ENCODE assay signal across 21 mouse cellular contexts in genomic region chr9:51686536-51686935, GRCm38 (mm10).
DNase-seq lines count a peak whose midpoint lies in the region; ATAC-seq and TF ChIP-seq lines count a peak whose summit lies in the region.
"Had no signal": no experiment of that assay in that cellular context is flagged by ENCODE, and none has a peak within 500 bp of the region (broad histone marks: within the 10 kb centered on the region; RNA-seq: fewer than 3 reads in every experiment).

No protein-coding gene starts in this region.

- no peaks in the 10 kb centered on the region for H3K27me3 ChIP-seq in heart, embryonic 10.5 days (ENCODE audit: insufficient read depth, poor library complexity, severe bottlenecking)
- no peaks in the 10 kb centered on the region for H3K27me3 ChIP-seq in midbrain, postnatal 0 days (ENCODE audit: insufficient read depth, low read length)
- no peaks in the 10 kb centered on the region for H3K27me3 ChIP-seq in midbrain, embryonic 11.5 days (ENCODE audit: control insufficient read depth, insufficient read depth, low read length)
- H3K27me3 ChIP-seq: embryonic facial prominence, embryonic 15.5 days; heart, embryonic 13.5 days had no signal

- DNase-seq in adrenal gland, postnatal 10 days, result peak; percentile 33
- DNase-seq in adrenal gland, postnatal 14 days, result no peak
- peak; percentile 30 for DNase-seq in heart, adult 11 months
- DNase-seq in heart, embryonic 10.5 days (ENCODE audit: low spot score), result no peak
- peak; percentile 64 for DNase-seq in midbrain, postnatal 0 days (ENCODE audit: low spot score)
- DNase-seq in midbrain, embryonic 11.5 days (ENCODE audit: low spot score, missing footprints), result no peak
- DNase-seq in gastrocnemius, postnatal 25 days, result no peak
- DNase-seq: B cell, adult 2 months; cerebellum, adult 8-10 months; cerebellum, postnatal 36 days; gastrocnemius, postnatal 10 days; heart, postnatal 36 days; kidney, adult 11 months had no signal

- H3K36me3 ChIP-seq in heart, embryonic 10.5 days, result no peaks in the 10 kb centered on the region
- H3K36me3 ChIP-seq in midbrain, postnatal 0 days (ENCODE audit: insufficient read depth, low read length), result no peaks in the 10 kb centered on the region
- no peaks in the 10 kb centered on the region for H3K36me3 ChIP-seq in midbrain, embryonic 11.5 days (ENCODE audit: control insufficient read depth, insufficient read depth, low read length)
- H3K36me3 ChIP-seq: embryonic facial prominence, embryonic 15.5 days; G1E; heart, embryonic 13.5 days had no signal

- TF ChIP-seq CTCF in midbrain, postnatal 0 days (IDR thresholded peaks at IDR 0.05), result no peak

- no peak for ATAC-seq in midbrain, postnatal 0 days (ENCODE audit: low FRiP score)
- ATAC-seq in midbrain, embryonic 11.5 days (ENCODE audit: low FRiP score), result no peak
- ATAC-seq: CD4-positive, CD25-positive, alpha-beta regulatory T cell, adult 4 months; forebrain, embryonic 16.5 days; hindbrain, embryonic 16.5 days had no signal

- H3K4me3 ChIP-seq in heart, embryonic 10.5 days, result no peak overlapping the region
- H3K4me3 ChIP-seq in midbrain, postnatal 0 days (ENCODE audit: low read depth, low read length), result no peak overlapping the region
- H3K4me3 ChIP-seq in midbrain, embryonic 11.5 days (ENCODE audit: low read depth, low read length), result no peak overlapping the region
- no peak overlapping the region for H3K4me3 ChIP-seq in brown adipose tissue, adult 24 weeks (ENCODE audit: insufficient read depth, low read depth, low read length)
- H3K4me3 ChIP-seq: embryonic facial prominence, embryonic 15.5 days; erythroblast, embryonic 14.5 days; heart, embryonic 13.5 days had no signal

- H3K4me1 ChIP-seq in heart, embryonic 10.5 days, result no peaks in the 10 kb centered on the region
- H3K4me1 ChIP-seq in midbrain, postnatal 0 days (ENCODE audit: insufficient read depth, low read length), result no peaks in the 10 kb centered on the region
- no peaks in the 10 kb centered on the region for H3K4me1 ChIP-seq in midbrain, embryonic 11.5 days (ENCODE audit: control insufficient read depth, insufficient read depth, low read length)
- H3K4me1 ChIP-seq in brown adipose tissue, adult 24 weeks (ENCODE audit: control insufficient read depth, insufficient read depth, insufficient read length, low read length), result no peaks in the 10 kb centered on the region
- H3K4me1 ChIP-seq: embryonic facial prominence, embryonic 15.5 days; heart, embryonic 13.5 days had no signal

- H3K27ac ChIP-seq in heart, embryonic 10.5 days, result no peak overlapping the region
- no peak overlapping the region for H3K27ac ChIP-seq in midbrain, postnatal 0 days (ENCODE audit: low read depth, low read length)
- no peak overlapping the region for H3K27ac ChIP-seq in midbrain, embryonic 11.5 days (ENCODE audit: low read depth, low read length)
- H3K27ac ChIP-seq in brown adipose tissue, adult 24 weeks (replicated peaks; ENCODE audit: low read depth, low read length), result 0 out of 2 replicates have a peak overlapping the region, but pooled peaks have one; percentile 62
- H3K27ac ChIP-seq: embryonic facial prominence, embryonic 15.5 days; heart, embryonic 13.5 days had no signal

- 90% methylated on average over 1 of the region's 1 CpGs for WGBS in heart, embryonic 10.5 days
- 51% methylated on average over 1 of the region's 1 CpGs for WGBS in midbrain, postnatal 0 days
- 93% methylated on average over 1 of the region's 1 CpGs for WGBS in midbrain, embryonic 11.5 days

- H3K9me3 ChIP-seq in heart, embryonic 10.5 days, result no peaks in the 10 kb centered on the region
- H3K9me3 ChIP-seq in midbrain, postnatal 0 days (ENCODE audit: low read length), result no peaks in the 10 kb centered on the region
- H3K9me3 ChIP-seq in midbrain, embryonic 11.5 days (ENCODE audit: control insufficient read depth, low read length), result no peaks in the 10 kb centered on the region
- H3K9me3 ChIP-seq: embryonic facial prominence, embryonic 15.5 days; G1E; heart, embryonic 13.5 days had no signal

- no peak overlapping the region for H3K9ac ChIP-seq in midbrain, postnatal 0 days (replicated peaks; ENCODE audit: low read length, poor library complexity, severe bottlenecking)
- no peak overlapping the region for H3K9ac ChIP-seq in midbrain, embryonic 11.5 days (ENCODE audit: low read length)
- H3K9ac ChIP-seq: embryonic facial prominence, embryonic 15.5 days; heart, embryonic 13.5 days had no signal

- H3K4me2 ChIP-seq in midbrain, postnatal 0 days (ENCODE audit: low read depth, low read length, poor library complexity, severe bottlenecking), result no peak overlapping the region
- H3K4me2 ChIP-seq in midbrain, embryonic 11.5 days, result no peak overlapping the region
- H3K4me2 ChIP-seq: embryonic facial prominence, embryonic 15.5 days; heart, embryonic 13.5 days had no signal

Comparison
In these comparisons a context has a peak if more than half of its experiments do, and no peak if none do; other contexts are left out.
1. DNase-seq: peak in adrenal gland, postnatal 10 days (single experiment), heart, adult 11 months (single experiment) and midbrain, postnatal 0 days (single experiment); none in adrenal gland, postnatal 14 days (single experiment), heart, embryonic 10.5 days (single experiment), midbrain, embryonic 11.5 days (single experiment) and gastrocnemius, postnatal 25 days (single experiment).